Mouse (Mus musculus): ENCODE results near the gene Npas3. TPM values are rescaled to one million over a fixed set of nuclear protein-coding genes. Genes with fewer than 3 reads are reported as not detected.

Npas3 gene
- polyA plus RNA-seq, 1 experiment = 10.2 TPM

DNA sequence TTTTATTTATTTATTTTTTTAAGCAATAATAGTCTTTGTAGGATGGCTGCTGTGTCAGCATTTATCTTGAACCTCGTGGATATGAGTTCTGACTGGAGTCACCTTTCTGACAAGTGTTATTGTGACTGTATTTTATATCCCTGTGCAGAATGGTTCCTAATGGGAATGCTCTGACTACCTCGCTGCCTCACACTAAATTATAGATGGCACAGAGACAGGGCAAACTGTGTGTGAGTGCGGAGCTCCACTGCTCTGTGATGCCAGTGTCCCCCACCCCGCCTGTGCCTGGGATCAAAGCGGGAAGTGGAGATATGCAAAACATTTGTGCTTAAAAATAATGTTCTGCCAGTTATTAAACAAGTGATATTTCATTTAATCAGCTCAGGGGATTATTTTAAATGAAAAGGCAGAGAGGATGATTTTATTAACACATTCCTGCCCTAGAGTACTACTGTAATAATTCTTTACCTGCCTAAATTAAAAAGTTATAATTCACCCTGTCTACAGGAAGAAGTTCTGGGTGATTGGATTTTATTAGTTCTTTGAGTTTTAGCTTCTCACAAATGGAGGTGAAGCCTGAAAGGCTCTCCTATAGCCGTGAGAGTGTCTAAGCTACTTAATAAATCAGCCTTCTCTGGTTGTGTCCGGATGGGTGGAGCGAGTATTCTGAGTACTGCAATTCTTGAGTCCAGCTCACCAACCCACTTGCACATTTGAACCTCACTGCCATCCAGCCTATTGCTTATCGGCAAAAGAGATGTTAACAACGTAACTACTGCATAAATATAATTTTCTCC lies 721.1 kb downstream of the Npas3 start:
- DNase-seq (ENCODE audit: extremely low spot score in 1 of 2, low spot score in 1 of 2) = no peak

DNA sequence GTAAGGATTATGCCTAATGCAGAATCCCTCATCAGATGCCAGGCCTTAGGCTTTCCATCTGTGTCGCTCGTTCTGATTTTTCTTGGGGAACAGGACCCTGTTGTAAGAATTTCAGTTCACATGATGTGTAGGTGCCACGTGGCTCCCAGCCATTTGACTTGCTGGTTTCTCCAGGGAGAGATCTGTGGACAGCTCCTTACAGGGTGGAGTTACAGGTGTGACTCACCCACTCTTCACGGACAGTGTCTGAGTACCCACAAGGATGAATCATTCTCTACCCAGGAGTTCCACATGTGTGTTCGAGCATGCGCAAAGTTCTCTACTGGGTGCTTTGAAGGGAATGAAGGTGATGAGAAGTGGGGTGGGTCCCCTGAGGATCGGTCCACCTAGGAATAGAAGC lies 722.2 kb downstream of the Npas3 start:
- no peak for DNase-seq (ENCODE audit: extremely low spot score in 1 of 2, low spot score in 1 of 2)

DNA sequence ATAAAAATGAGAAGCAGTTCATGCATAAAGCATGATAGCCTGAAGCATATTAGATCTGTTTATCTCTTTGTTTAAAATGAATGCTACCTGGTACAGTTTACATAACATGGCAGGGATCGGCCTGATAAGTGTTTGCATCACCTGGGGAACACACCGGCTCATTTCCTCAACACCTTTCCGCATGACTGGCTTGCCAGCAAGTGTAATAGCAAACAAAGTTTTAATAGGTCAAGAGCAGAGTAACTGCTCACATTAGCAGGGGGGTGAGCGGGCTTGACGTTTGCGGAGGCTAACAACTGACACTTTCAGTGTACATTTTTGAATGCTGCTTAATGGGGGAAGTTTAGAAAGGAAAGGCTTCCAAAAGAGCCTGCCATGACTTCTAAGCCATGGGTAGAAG lies 724.9 kb downstream of the Npas3 start:
- DNase-seq (ENCODE audit: extremely low spot score in 1 of 2, low spot score in 1 of 2) = no peak

DNA sequence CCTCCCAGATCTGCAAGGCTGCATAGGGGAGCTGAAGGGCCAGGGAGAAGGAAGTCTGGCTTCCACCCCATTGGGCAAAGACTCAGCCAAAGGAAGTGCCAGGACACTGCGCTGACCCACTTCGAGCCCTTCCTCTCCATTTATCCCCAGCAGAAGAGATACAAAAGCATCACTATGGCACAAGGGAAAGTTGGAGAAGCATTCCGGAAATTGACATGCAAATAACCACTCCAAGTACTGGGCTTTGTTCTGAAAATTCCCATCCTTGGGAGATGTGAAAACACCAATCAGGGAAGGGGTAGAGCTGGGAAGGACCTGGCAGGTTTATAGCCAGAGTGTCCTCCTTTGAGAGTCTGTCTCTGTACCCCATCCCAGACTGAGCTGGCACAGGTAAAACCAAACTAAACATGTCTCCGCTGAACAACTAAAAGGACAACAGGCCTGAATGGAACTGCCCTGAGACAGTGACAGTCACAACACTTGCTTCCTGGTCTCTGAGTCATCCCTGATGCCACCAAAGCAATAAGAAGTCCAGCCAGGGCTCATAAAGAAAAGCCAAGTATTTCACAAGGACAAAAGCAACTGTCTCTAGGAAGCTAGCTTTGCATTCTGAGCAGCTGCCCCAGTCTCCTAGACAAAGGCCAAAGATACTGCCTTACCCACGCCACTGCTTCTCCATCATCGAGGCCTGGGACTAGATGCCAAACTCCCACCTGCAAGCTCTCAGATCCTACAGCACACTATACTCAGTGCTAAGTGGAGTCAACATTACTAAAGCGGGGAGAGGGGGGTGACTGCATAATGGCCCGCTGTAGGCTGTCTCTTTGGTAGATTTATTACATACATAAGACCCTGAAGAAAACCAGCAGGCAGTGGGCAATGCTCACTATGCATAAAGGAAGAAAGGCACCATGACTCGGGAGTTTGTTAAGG lies 733.4 kb downstream of the Npas3 start:
- DNase-seq (ENCODE audit: extremely low spot score in 1 of 2, low spot score in 1 of 2) = peak; percentile 33 to 57

DNA sequence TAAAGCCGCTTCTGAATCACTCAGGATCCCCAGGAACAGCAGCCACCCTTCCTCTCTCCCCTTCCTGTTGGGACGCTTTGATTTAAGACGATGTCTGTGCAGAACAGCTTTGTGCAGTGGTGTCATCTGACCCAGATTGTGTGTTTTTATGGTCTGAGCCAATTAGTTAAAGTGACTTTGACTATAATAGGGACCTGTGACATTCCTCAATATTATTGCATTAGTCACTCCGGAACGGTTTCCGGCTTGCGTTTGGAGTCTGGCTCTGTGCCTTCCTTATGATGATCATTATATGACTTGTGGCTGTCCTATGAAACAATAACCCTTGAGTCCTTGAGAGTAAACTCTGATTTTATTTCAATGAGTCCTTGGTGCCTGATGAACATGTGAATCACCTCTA lies 735.5 kb downstream of the Npas3 start:
- no peak for DNase-seq (ENCODE audit: extremely low spot score in 1 of 2, low spot score in 1 of 2)

DNA sequence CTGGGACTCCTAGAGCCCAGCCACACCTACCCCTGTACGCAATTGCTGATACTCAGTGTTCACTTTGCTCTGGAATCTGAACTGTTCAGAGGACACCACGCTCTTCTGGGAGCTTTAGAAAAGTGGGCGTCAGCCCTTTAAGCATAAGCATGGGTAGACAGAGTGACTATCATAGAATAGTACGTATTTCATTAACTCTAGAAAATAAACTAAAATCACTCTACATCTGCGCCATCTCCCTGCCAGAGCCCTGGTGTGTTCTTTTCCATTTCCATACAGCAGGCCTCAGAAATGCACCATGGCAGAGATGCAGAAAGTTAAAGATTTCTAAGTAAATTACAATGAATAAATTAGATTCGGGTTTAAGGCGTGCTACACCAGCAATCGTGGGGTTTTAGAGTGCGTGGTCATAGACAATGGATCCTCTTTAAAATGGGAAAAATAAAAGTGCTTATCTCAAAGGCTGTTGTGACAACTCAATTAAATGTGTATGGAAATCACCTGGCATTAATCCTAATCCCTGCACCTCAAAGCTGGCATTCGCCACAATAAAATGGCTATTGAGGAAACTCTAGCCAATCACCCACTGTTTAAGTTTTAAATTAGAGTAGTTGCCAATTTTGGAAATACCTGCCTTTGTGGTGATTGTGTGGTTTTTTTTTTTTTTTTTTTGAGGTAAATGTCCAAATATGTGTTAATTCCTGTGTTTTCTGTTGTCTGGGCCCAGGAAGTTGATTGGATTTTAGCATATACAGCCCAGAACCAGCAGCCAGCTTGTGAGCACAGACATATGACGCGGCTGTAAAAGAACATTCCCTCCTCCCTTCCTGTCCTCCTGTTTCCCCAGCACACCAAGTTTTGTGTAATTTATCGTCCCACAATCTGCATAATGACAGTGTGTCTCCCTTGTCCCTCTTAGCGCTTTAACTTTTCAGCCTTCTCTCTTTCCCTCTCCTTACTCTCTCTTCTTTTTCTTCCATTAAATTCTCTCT lies 737.7 kb downstream of the Npas3 start:
- no peak for DNase-seq (ENCODE audit: extremely low spot score in 1 of 2, low spot score in 1 of 2)

DNA sequence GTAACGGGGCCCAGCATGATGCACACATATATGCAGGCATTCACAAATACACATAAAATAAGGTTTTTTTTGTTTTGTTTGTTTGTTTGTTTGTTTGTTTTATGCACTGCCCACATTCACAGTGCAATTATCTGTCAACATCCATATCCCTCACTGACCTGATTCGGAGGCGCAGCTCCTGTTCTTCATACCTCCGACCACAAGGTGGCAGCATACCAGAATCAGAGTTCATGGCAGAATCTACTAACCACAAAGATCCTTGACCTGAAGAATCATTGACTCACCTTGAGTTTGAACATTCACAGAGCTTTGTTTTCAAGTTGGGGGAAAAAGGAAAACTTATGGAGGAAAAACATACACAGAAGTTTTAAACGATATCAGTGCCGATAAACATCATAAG lies 743.9 kb downstream of the Npas3 start:
- no peak for DNase-seq (ENCODE audit: extremely low spot score in 1 of 2, low spot score in 1 of 2)

DNA sequence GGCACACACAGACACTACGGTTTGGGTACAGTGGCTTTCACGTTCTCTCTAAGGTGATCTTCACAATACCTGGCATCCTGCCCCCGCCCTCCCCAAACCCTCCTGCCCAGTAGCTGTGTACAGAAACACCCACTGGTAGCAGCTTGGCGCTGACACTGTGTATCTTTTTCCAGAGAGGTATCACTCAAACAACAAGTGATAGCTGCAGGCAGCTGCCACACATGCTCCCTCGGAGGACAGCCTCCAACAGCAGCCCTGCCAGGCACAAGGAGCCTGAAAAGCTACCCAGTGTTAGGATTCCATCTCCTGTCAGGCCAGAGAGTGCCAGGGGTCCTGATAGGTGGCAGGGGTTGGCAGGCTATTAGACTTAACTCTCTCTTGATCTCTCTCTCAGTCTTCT lies 747.2 kb downstream of the Npas3 start:
- DNase-seq (ENCODE audit: extremely low spot score in 1 of 2, low spot score in 1 of 2) = no peak

DNA sequence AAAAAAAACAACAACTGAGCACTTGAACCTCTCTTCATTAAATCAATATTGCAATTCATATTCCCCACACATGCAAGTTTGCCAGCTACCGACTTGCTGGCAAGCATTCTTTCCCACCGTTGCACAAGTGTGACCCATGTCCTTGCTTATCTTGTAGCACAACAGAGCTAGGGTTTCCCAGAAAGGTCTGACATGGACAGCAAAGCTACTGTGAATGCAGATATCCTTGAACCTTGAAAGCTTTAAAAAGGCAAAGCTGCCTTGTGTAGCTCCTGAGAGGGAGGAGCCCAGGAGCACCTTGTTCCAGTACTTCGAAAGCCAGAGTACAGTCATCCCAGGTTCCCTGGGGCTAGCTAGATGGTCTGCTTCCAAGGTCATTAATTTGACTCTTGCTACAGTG lies 748.7 kb downstream of the Npas3 start:
- DNase-seq (ENCODE audit: extremely low spot score in 1 of 2, low spot score in 1 of 2) = no peak

DNA sequence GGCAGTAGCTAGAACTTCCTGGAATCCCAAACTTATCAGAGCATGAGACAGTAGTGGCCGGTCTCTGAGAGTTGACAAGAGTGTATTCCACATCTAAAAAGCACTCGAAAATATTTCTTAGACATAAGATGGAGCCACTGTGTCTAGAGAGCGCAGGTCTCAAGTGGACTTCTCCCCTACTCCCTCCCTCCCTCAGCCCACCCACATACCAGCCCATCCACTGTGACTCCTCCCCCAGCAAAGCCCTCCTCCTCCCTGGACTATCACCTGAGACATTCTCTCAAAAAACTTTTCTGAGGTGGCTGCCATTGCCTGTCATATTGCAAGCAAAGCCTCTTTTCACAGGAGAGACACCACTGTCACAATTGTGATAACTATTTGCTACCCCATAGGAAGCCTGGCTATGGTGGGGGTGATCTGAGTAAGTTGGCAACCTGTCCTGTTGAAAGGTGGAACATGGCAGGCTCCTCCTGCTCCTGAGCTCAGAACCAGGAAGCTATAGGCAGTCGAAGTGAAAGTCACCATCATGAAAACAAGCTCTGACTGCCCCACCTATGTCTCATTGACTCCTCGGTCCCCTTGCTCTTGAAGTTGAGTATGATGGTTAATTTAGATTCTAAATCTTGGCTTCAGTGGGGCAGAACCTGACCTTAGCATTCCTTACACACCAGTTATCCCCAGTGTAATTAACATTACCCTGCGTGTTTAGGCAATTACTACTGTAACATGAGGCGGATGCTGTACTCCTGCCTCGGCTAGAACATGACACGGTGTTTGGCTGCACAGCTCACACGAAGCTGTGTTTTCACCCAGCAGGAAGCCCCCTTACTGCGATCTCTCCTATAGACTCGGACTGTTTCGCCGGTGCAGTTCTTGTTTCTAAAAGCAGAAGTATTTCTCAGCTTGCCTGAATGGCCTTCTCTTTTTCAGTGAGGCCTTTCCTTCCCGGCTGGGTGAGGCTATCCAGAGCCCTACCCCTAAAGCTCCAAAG lies 751.5 kb downstream of the Npas3 start:
- no peak for DNase-seq (ENCODE audit: extremely low spot score in 1 of 2, low spot score in 1 of 2)

DNA sequence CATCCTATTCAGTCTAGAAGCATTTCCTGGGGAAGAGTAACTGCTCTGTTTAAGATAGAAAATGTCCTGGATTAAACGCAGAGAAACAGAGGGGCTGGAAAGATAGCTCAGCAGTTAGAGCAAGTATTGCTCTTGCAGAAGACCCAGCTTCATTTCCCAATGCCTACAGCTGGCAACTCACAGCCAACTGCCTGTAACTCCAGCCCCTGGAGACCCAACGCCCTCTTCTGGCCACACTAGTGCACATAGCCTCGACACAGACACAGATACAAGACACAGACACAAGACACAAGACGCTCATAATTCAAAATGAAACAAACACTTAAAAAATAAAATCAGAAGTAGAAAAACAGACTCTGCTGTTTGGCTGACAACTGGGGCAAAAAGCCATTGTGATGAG lies 754.0 kb downstream of the Npas3 start:
- no peak for DNase-seq (ENCODE audit: extremely low spot score in 1 of 2, low spot score in 1 of 2)

DNA sequence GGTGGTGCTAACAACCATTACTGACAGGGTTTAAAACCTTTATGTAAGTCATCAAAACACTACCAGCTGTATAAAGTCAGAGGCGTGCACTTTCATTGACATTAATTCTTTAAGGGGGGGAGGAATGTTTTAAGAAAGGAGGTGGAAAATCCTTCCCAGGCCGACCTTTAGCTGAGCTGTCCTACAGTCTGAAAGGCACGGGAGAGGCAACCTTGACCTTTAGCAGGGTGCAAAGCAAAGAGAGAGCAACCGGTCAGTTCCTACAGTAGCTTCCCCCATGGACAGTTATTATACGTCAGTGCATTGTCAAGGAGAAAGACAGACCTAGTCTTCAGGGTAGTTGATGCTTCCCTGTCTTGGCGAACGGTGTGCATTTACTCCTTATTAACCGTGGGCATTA lies 756.1 kb downstream of the Npas3 start:
- no peak for DNase-seq (ENCODE audit: extremely low spot score in 1 of 2, low spot score in 1 of 2)

DNA sequence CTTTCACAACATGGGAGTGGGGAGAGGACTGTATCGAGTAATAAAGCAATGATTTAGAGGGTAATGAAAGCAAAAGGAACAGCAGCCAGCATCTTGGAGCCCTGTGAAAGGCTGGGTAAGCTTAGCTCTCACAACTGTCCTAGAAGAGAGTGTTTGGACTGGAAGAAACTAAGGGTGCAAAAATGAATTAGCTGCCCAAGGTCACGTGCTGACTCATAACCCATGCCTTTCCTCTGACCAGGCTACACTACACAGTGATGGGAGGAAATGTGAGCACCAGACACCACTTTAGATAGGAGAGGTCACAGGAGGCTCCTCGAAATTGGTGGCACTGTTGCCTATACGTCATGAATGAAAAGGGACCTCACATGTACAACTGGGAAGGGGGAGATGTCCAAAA lies 757.1 kb downstream of the Npas3 start:
- no peak for DNase-seq (ENCODE audit: extremely low spot score in 1 of 2, low spot score in 1 of 2)

DNA sequence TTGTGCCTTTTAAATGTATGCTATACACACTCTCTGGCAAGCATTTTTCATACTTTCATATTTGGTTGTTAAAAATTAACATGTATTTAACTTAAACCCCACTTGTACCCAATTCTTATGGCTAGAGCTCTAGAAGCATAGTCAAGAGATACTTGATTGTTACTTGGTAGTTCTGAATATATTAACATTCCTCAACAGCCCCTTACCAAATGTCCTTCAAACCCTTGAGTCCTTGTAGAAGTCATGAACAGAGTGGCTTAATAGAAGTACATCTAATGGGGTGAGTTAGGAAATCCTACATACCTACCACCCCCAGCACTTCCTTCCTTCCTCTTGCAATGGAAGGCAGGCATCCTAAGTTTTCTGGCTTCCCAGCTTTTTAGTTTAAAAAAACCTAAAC lies 766.8 kb downstream of the Npas3 start:
- no peak for DNase-seq (ENCODE audit: extremely low spot score in 1 of 2, low spot score in 1 of 2)

DNA sequence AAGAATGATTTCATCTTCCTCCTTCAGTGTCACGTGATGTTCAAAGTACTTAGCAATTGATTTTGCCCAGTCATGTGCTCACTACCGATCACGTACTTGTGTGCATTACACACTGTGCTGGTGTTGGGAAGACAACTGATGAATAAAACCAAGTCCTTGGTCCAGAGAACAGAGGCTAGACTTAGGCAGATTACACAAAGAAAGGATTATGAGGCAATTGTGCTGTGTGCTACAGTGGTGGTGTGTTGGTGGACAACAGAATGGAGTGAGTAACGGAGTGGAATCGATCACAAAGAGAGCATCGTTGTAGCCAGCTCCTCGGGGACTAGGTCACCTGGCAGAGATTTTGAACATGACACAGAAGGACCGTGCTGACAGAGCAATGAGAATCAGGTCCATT lies 769.5 kb downstream of the Npas3 start:
- no peak for DNase-seq (ENCODE audit: extremely low spot score in 1 of 2, low spot score in 1 of 2)

DNA sequence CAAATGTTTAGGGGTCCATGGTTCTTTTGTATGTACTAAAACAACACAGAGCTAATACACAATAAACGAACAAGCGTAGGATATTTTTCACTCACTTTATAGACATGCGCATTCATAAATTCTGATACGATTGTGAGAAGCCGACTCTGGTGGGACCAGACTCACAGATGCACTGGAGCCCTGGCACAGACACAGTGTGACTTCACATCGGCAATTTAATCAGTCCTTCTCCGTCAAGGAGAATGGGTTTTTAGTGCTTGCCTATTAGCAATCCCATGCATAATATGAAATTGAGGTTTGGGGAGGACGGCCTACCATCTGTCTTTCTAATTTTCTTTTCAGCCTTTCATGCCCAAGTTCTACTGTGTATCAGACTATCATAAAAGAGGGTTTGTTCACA lies 771.5 kb downstream of the Npas3 start:
- no peak for DNase-seq (ENCODE audit: extremely low spot score in 1 of 2, low spot score in 1 of 2)

DNA sequence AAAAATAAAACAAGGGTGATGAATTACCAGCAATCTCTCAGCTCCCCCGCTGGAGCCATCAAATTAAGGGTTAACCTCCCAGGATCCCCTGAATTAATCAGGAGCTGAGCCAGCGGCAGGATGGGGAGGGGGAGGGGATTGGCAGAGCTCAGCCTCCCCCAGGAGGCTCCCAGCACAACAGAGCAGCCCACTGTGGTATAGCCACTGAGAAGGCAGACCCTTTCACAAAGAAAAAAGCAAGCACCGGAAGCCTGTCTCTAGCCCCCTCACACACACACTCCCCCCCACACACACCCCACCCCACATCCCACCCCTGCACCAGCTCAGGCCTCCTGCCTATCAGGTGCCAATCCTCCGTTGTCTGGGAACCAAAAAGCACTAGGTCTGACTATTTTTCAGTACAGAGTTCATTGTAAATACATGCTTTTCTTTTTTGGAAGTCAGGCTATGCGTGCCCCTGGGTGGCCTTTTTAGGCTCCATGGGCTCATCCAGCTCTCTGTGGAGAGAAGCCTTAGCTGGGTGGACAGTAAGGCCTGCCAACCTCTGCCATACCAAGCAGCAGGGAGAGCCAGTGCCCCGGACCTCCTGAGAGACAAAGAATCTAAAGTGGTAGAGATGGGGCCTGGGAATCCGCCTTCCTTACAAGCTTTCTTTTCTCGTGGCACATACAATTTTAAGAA lies 786.3 kb downstream of the Npas3 start:
- no peak for DNase-seq (ENCODE audit: extremely low spot score in 1 of 2, low spot score in 1 of 2)

DNA sequence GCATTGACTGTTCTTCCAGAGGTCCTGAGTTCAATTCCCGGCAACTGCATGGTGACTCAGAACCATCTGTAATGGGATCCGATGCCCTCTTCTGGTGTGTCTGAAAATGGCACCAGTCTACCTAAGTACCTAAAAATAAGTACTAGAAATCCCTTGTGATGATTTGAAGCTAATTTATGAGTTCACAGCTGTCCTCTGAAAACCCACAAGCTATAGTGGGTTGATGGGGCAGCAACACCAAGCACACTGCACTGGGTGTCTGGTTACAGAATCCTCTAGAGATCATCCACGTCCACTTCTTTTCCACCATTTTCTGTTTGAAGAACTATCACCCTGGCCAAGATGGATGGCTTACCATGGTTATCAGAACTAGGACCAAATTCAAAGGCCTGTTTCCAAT lies 789.1 kb downstream of the Npas3 start:
- no peak for DNase-seq (ENCODE audit: extremely low spot score in 1 of 2, low spot score in 1 of 2)

DNA sequence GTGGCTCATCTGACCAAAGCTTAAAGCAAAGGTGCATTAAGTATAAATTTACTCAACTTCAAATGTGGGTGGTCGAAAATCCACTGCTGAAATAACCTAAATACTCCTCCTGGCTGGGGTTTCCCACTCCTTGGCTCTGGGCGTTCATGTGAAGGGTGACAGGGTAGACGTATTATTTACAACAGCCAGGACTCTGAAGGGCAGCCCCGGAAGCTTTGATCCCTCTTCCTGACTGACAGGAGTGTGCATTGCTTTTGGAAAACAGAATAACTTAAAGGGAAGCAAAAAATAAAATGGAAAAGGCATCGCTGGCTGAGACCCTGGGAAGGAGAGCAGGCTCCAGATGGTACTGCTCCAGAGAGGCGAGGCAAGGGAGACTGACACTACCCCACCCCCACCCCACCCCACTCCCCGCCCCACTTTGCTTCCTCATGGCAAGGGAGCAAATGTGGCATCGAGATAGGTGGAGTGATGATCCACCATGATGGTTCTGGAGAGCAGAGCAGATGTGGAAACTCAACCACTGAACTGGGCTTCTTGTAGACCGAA lies 794.6 kb downstream of the Npas3 start:
- no peak for DNase-seq (ENCODE audit: extremely low spot score in 1 of 2, low spot score in 1 of 2)
